Mouse (Mus musculus) ovary, postnatal 10 days (tissue): ENCODE data around the gene Ep300.
"Not testable (repeated sequence)": the region's sequence is repeated elsewhere in the genome, so short reads cannot be mapped to it uniquely, and the experiment has no call there.

ENCODE experiments used
- DNase-seq: peaks from one replicate; pipeline ENCODE4 v3.0.0; 2022; ENCODE audit warnings: low spot score

Ep300 gene

GRCm38 (mm10) chr15:81594146-81594696, 9.1 kb downstream of the Ep300 start:
- DNase-seq, result no peak

GRCm38 (mm10) chr15:81598742-81599141, 13.6 kb downstream of the Ep300 start:
- not testable (repeated sequence) for DNase-seq

GRCm38 (mm10) chr15:81605241-81605640, 20.1 kb downstream of the Ep300 start:
- no peak for DNase-seq

- no peak for DNase-seq
Observed at GRCm38 (mm10) chr15:81606634-81607033, 21.5 kb downstream of the Ep300 start.

GRCm38 (mm10) chr15:81649516-81650455, 64.6 kb downstream of the Ep300 start:
- DNase-seq, result no peak

GRCm38 (mm10) chr15:81650636-81651035, 65.5 kb downstream of the Ep300 start:
- DNase-seq, result no peak

GRCm38 (mm10) chr15:81661701-81662100, 76.5 kb downstream of the Ep300 start:
- no peak for DNase-seq

GRCm38 (mm10) chr15:81663281-81663680, 78.1 kb downstream of the Ep300 start:
- no peak for DNase-seq

- peak; percentile 62 for DNase-seq
Observed at GRCm38 (mm10) chr15:81663697-81664561, 78.8 kb downstream of the Ep300 start, which contains the start of gene L3mbtl2. L3mbtl2 (plus strand) TSS chr15:81663889.

GRCm38 (mm10) chr15:81666957-81667356, 81.8 kb downstream of the Ep300 start:
- no peak for DNase-seq

- DNase-seq, result no peak
Observed at GRCm38 (mm10) chr15:81670231-81670640, 85.1 kb downstream of the Ep300 start.

- no peak for DNase-seq
Observed at GRCm38 (mm10) chr15:81676637-81677036, 91.5 kb downstream of the Ep300 start.

GRCm38 (mm10) chr15:81680301-81680805, 95.2 kb downstream of the Ep300 start:
- no peak for DNase-seq

GRCm38 (mm10) chr15:81693366-81693966, 108.3 kb downstream of the Ep300 start:
- DNase-seq, result no peak

GRCm38 (mm10) chr15:81693967-81694881, 109.1 kb downstream of the Ep300 start:
- DNase-seq, result peak; percentile 60

- DNase-seq, result no peak
Observed at GRCm38 (mm10) chr15:81694891-81695290, 109.7 kb downstream of the Ep300 start.

- no peak for DNase-seq
Observed at GRCm38 (mm10) chr15:81697175-81697574, 112.0 kb downstream of the Ep300 start, which contains the start of gene Chadl. Chadl (minus strand) TSS chr15:81697287.

- DNase-seq, result no peak
Observed at GRCm38 (mm10) chr15:81697847-81698246, 112.7 kb downstream of the Ep300 start.

- DNase-seq, result no peak
Observed at GRCm38 (mm10) chr15:81698532-81698931, 113.4 kb downstream of the Ep300 start.

GRCm38 (mm10) chr15:81700161-81700560, 115.0 kb downstream of the Ep300 start:
- DNase-seq, result no peak
